In the genomic region with DNA sequence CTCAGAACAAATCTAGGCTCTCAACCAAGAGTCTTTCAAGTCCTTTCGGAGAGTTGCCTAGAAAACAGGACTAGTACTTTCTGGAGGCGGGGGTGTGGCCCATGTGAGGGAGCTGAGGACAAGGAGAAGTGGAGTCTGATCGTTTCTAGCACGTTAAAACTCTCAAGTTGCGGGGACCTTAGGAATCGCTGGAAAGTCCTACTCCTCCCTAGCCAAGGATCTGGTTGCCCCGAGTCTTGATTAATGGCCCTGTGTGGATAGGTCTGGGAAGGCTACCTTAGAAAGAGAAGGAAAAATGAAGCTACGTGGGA, we compare ENCODE assay signal across 8 mouse cellular contexts. TPM values are rescaled to one million over a fixed set of nuclear protein-coding genes. Genes with fewer than 3 reads are reported as not detected.
DNase-seq lines count a peak whose midpoint lies in the region; ATAC-seq and TF ChIP-seq lines count a peak whose summit lies in the region.

No protein-coding gene starts in this region.

- no peak for TF ChIP-seq CTCF in liver, postnatal 0 days (IDR thresholded peaks at IDR 0.05; ENCODE audit: low read depth)

- H3K9me3 ChIP-seq in forebrain, embryonic 12.5 days = no peaks in the 10 kb centered on the region
- H3K9me3 ChIP-seq in forebrain, embryonic 15.5 days = no peaks in the 10 kb centered on the region
- H3K9me3 ChIP-seq in hindbrain, embryonic 14.5 days (ENCODE audit: control insufficient read depth, low read length) = no peaks in the 10 kb centered on the region
- no peaks in the 10 kb centered on the region for H3K9me3 ChIP-seq in liver, postnatal 0 days (ENCODE audit: low read length)

- no peak for ATAC-seq in forebrain, embryonic 12.5 days (ENCODE audit: low FRiP score)
- ATAC-seq in forebrain, embryonic 15.5 days (replicated peaks) = no peak
- no peak for ATAC-seq in hindbrain, embryonic 14.5 days (ENCODE audit: low FRiP score)
- no peak for ATAC-seq in liver, postnatal 0 days

- no peak overlapping the region for H3K4me3 ChIP-seq in forebrain, embryonic 12.5 days (replicated peaks)
- H3K4me3 ChIP-seq in forebrain, embryonic 15.5 days = no peak overlapping the region
- H3K4me3 ChIP-seq in hindbrain, embryonic 14.5 days (replicated peaks; ENCODE audit: low read length) = peak overlapping the region; percentile 30; the same call in 1 of the 2 replicates
- peak overlapping the region; percentile 43 for H3K4me3 ChIP-seq in liver, postnatal 0 days (ENCODE audit: low read depth, low read length)

- H3K4me1 ChIP-seq in forebrain, embryonic 12.5 days = peaks cover 54% of the 10 kb centered on the region
- peaks cover 54% of the 10 kb centered on the region for H3K4me1 ChIP-seq in forebrain, embryonic 15.5 days
- H3K4me1 ChIP-seq in hindbrain, embryonic 14.5 days (replicated peaks; ENCODE audit: control insufficient read depth, insufficient read depth, low read length) = peaks cover 15% of the 10 kb centered on the region
- H3K4me1 ChIP-seq in liver, postnatal 0 days (ENCODE audit: insufficient read depth) = peaks cover 18% of the 10 kb centered on the region

- DNase-seq in ZHBTc4 (ENCODE audit: low read depth, low spot score) (peak; percentile 78), MN1 (ENCODE audit: low spot score) (no peak)
- DNase-seq in hindbrain, embryonic 14.5 days (ENCODE audit: low spot score) = no peak
- DNase-seq in liver, postnatal 0 days = no peak
- DNase-seq in right cerebral cortex, adult 18-20 months = no peak
- DNase-seq in thymus, postnatal 10 days (ENCODE audit: low spot score in 2 of 2) = no peak

- H3K36me3 ChIP-seq in forebrain, embryonic 12.5 days (replicated peaks) = no peaks in the 10 kb centered on the region
- no peaks in the 10 kb centered on the region for H3K36me3 ChIP-seq in forebrain, embryonic 15.5 days
- H3K36me3 ChIP-seq in hindbrain, embryonic 14.5 days (replicated peaks; ENCODE audit: control insufficient read depth, insufficient read depth) = no peaks in the 10 kb centered on the region
- no peaks in the 10 kb centered on the region for H3K36me3 ChIP-seq in liver, postnatal 0 days (replicated peaks; ENCODE audit: insufficient read depth, low read length)

- no peak for TF ChIP-seq EP300 in liver, postnatal 0 days (IDR thresholded peaks at IDR 0.05; ENCODE audit: low read depth)

- no peak overlapping the region for H3K9ac ChIP-seq in forebrain, embryonic 12.5 days
- H3K9ac ChIP-seq in forebrain, embryonic 15.5 days (replicated peaks) = no peak overlapping the region
- H3K9ac ChIP-seq in hindbrain, embryonic 14.5 days = no peak overlapping the region
- no peak overlapping the region for H3K9ac ChIP-seq in liver, postnatal 0 days (replicated peaks)

- H3K4me2 ChIP-seq in forebrain, embryonic 12.5 days = peak overlapping the region; percentile 58
- no peak overlapping the region for H3K4me2 ChIP-seq in forebrain, embryonic 15.5 days (replicated peaks)
- 0 out of 2 replicates have a peak overlapping the region, but pooled peaks have one; percentile 53 for H3K4me2 ChIP-seq in hindbrain, embryonic 14.5 days (replicated peaks)
- H3K4me2 ChIP-seq in liver, postnatal 0 days (ENCODE audit: low read depth, low read length) = peak overlapping the region; percentile 71

- H3K27me3 ChIP-seq in forebrain, embryonic 12.5 days = peaks cover 91% of the 10 kb centered on the region
- peaks cover 85% of the 10 kb centered on the region for H3K27me3 ChIP-seq in forebrain, embryonic 15.5 days
- H3K27me3 ChIP-seq in hindbrain, embryonic 14.5 days (ENCODE audit: control insufficient read depth, insufficient read depth, low read length) = peaks cover 97% of the 10 kb centered on the region
- peaks cover 96% of the 10 kb centered on the region for H3K27me3 ChIP-seq in liver, postnatal 0 days (ENCODE audit: insufficient read depth, low read length)

- WGBS in forebrain, embryonic 12.5 days = 6% methylated on average over 8 of the region's 8 CpGs
- 3% methylated on average over 8 of the region's 8 CpGs for WGBS in forebrain, embryonic 15.5 days
- 3% methylated on average over 8 of the region's 8 CpGs for WGBS in hindbrain, embryonic 14.5 days
- 4% methylated on average over 8 of the region's 8 CpGs for WGBS in liver, postnatal 0 days (ENCODE audit: insufficient replicate concordance)

- H3K27ac ChIP-seq in forebrain, embryonic 12.5 days = no peak overlapping the region
- H3K27ac ChIP-seq in forebrain, embryonic 15.5 days (replicated peaks) = no peak overlapping the region
- no peak overlapping the region for H3K27ac ChIP-seq in hindbrain, embryonic 14.5 days
- peak overlapping the region; percentile 46 for H3K27ac ChIP-seq in liver, postnatal 0 days (ENCODE audit: low read depth)

RNA-seq across cellular contexts. Expression of a gene that starts 6.0 kb away (rescaled TPM):
- polyA plus RNA-seq in forebrain, embryonic 12.5 days (2016; fragmentation: Nextera tagmentation; extraction: Ambion mirVana) = 12.4 and 16.5 TPM in 2 replicates
- polyA plus RNA-seq in forebrain, embryonic 15.5 days (2015; fragmentation: Nextera tagmentation; extraction: Ambion mirVana) = 13.3 and 15.0 TPM in 2 replicates
- polyA plus RNA-seq in hindbrain, embryonic 14.5 days (2014; fragmentation: Nextera tagmentation; extraction: Ambion mirVana) = 10.4 TPM in 2 replicates
- 7.2 and 9.2 TPM in 2 replicates for polyA plus RNA-seq in liver, postnatal 0 days (2015; fragmentation: Nextera tagmentation; extraction: Ambion mirVana)

RNA-seq across cellular contexts. Expression of a gene that starts 24.3 kb away (rescaled TPM):
- polyA plus RNA-seq in forebrain, embryonic 12.5 days (2016; fragmentation: Nextera tagmentation; extraction: Ambion mirVana) = 77.1 and 81.2 TPM in 2 replicates
- polyA plus RNA-seq in forebrain, embryonic 15.5 days (2015; fragmentation: Nextera tagmentation; extraction: Ambion mirVana) = 90.2 and 91.5 TPM in 2 replicates
- 30.6 and 34.6 TPM in 2 replicates for polyA plus RNA-seq in hindbrain, embryonic 14.5 days (2014; fragmentation: Nextera tagmentation; extraction: Ambion mirVana)
- 9.5 and 10.9 TPM in 2 replicates for polyA plus RNA-seq in liver, postnatal 0 days (2015; fragmentation: Nextera tagmentation; extraction: Ambion mirVana)

RNA-seq across cellular contexts. Expression of a gene that starts 25.7 kb away (rescaled TPM):
- polyA plus RNA-seq in forebrain, embryonic 12.5 days (2016; fragmentation: Nextera tagmentation; extraction: Ambion mirVana) = 1.5 TPM in 1 of 2 replicates, not detected in the other
- polyA plus RNA-seq in forebrain, embryonic 15.5 days (2015; fragmentation: Nextera tagmentation; extraction: Ambion mirVana) = 0.46 TPM in 1 of 2 replicates, not detected in the other
- polyA plus RNA-seq in hindbrain, embryonic 14.5 days (2014; fragmentation: Nextera tagmentation; extraction: Ambion mirVana) = not detected in 2 replicates
- polyA plus RNA-seq in liver, postnatal 0 days (2015; fragmentation: Nextera tagmentation; extraction: Ambion mirVana) = 1.1 TPM in 1 of 2 replicates, not detected in the other

Comparison
In these comparisons a context has a peak if more than half of its experiments do, and no peak if none do; other contexts are left out.
1. H3K4me3 ChIP-seq: peak in hindbrain, embryonic 14.5 days (single experiment) and liver, postnatal 0 days (single experiment); none in forebrain, embryonic 12.5 days (single experiment) and forebrain, embryonic 15.5 days (single experiment).